Mouse (Mus musculus): ENCODE data around the gene Fyb.

DNA sequence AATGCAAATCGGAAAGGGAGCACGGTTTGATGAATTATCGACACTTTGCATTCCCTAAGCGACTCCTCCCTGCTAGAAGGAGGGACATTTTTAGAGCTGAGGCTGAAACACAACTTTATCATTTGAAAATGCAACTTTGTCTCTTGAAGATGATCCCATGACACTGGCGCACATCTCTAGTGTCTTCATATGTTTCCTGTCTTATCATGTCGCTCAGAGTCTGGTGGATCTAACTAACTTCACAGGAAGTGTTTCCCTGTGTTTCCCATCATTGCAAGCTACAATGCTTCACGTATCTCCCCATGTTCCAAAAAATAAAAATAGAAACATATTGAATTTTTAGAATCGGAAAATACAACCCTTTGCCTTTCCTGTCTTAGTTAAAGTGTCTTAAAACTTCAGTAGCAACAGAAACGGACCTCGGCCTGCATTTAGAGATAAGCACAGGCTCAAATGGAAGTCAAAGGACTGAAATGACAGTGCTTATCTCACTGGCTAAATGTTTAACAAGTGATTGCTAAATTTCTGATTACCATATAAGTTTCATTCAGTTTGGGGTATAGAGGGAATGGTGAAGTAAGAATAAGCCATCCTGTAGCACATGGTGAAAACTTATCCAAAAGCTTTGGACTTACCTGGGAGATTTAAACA lies 2.0 kb upstream of the Fyb start:
- no peak for TF ChIP-seq CTCF (conservative IDR thresholded peaks at IDR 0.05; ENCODE audit: low read length)
- TF ChIP-seq POU5F1 (IDR thresholded peaks at IDR 0.05; ENCODE audit: borderline replicate concordance, low read length) = no peak
- no peak for TF ChIP-seq NANOG (IDR thresholded peaks at IDR 0.05; ENCODE audit: borderline replicate concordance, low read length)
